Mouse (Mus musculus): Measurements from ENCODE around the gene Fbxl15. TPM values are rescaled to one million over a fixed set of nuclear protein-coding genes. Genes with fewer than 3 reads are reported as not detected.

The Fbxl15 gene
- polyA plus RNA-seq, 3 experiments from 2014 or later, result 3.9 to 6.4 (median 4.5) TPM

DNA sequence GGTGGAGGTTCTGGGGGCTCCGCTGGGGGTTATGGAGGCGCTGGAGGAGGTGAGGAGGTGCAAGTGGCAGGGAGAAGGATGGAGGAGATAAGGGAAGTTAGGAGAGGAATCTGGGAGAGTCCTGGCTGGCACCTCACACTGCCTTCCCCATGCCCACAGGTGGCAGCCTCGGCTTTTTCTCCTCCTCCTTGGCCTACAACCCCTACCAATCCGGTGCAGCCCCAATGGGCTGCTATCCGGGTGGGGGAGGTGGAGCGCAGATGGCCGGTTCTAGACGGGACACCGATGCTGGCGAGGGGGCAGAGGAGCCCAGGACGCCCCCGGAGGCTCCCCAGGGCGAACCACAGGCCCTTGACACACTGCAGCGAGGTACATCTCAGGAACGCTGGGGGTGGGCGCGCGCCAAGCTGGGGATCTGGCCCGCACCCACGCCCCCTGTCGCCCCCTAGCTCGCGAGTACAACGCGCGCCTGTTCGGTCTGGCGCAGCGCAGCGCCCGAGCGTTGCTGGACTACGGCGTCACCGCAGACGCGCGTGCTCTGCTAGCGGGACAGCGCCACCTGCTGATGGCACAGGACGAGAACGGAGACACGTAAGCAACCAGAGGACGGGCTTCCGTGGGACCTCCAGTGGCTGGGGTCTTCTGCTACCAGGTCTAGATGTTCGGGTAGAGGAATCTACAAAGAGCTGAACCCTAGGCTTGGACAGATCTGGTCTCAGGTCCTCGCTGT, 19.1 kb upstream of the Fbxl15 start:
- no peak for ATAC-seq

DNA sequence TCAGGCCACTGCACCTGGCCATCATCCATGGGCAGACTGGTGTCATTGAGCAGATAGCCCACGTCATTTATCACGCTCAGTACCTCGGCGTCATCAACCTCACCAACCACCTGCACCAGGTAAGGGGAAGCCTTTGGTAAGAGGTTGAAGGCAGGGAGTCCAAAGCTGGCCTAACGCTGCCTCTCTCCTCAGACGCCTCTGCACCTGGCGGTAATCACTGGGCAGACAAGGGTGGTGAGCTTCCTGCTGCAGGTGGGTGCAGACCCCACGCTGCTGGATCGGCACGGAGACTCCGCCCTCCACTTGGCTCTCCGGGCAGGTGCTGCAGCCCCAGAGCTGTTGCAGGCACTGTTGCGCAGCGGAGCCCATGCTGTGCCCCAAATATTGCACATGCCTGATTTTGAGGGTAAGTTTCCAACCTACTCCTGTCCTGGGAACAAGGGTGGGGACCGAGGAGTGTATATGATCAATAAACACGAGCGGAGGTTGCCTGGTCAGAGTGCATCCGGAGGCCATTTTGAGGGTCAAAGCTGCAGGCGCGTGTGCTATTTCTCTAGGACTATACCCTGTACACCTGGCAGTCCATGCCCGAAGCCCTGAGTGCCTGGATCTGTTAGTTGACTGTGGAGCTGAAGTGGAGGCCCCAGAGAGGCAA, 18.2 kb upstream of the Fbxl15 start:
- no peak for ATAC-seq

DNA sequence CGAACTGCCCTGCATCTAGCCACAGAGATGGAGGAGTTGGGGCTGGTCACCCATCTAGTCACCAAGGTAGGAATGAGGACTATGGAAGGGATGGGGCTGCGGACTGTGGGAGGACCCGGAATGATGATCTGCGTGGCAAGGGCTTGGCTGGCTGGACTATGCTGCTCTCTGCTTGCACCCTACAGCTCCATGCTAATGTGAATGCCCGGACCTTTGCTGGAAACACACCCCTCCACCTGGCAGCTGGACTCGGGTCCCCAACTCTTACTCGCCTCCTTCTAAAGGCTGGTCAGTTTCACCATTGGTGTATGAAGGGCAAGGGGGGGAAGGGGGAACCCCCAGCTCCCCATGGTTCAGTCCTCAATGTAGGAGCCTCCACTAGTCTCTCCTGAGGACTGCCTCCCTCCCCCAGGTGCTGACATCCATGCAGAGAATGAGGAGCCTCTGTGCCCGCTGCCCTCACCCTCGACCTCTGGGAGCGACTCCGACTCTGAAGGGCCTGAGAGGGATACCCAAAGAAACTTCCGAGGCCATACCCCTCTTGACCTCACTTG, 17.6 kb upstream of the Fbxl15 start:
- ATAC-seq, result no peak

- ATAC-seq, result no peak
Observed at GRCm38 (mm10) chr19:46311341-46311740, 16.6 kb upstream of the Fbxl15 start.

- ATAC-seq, result no peak
Observed at GRCm38 (mm10) chr19:46312566-46312965, 15.4 kb upstream of the Fbxl15 start.

DNA sequence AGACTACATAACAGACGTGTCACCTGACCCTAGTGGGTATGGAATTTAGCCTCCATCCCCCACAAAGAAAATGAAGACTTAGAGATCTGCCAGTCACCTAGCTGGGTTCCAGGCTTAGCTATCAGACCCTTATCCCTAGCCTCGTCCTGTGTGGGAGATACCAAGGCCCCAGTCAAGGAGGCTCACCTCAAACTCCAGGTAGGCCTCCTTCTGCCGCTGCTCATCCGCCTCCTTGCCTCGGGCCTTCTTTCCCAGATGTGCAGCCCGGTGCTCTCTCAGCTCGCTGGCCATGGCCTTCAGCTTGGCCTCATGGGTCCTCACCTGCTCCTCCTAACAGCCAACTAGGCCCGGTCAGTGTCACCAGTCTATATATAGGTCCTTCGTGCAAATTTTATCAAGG, 14.9 kb upstream of the Fbxl15 start:
- no peak for ATAC-seq

GRCm38 (mm10) chr19:46313591-46313990, 14.4 kb upstream of the Fbxl15 start:
- ATAC-seq, result no peak

DNA sequence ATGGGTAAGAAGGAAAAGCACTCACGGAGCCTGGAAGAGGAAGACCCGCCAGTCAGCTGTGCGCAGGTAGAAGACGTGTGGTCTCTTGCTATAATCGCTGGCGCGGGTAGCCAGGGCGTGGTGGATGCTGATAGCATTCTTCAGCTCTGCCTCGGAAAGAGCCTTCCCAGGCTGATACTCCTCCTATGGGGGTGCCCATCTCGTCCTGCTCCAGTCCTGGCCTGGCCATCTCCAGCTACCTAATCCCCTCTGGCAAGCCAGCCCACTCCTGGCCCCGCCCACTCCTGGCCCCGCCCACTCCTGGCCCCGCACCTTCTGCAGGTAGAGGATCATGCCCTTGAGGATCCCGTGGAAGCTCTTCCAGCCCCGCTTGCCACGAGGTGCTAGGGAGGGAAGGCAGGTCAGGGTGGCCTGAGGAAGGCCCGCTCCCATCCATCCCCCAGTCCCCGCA, 13.8 kb upstream of the Fbxl15 start:
- no peak for ATAC-seq

DNA sequence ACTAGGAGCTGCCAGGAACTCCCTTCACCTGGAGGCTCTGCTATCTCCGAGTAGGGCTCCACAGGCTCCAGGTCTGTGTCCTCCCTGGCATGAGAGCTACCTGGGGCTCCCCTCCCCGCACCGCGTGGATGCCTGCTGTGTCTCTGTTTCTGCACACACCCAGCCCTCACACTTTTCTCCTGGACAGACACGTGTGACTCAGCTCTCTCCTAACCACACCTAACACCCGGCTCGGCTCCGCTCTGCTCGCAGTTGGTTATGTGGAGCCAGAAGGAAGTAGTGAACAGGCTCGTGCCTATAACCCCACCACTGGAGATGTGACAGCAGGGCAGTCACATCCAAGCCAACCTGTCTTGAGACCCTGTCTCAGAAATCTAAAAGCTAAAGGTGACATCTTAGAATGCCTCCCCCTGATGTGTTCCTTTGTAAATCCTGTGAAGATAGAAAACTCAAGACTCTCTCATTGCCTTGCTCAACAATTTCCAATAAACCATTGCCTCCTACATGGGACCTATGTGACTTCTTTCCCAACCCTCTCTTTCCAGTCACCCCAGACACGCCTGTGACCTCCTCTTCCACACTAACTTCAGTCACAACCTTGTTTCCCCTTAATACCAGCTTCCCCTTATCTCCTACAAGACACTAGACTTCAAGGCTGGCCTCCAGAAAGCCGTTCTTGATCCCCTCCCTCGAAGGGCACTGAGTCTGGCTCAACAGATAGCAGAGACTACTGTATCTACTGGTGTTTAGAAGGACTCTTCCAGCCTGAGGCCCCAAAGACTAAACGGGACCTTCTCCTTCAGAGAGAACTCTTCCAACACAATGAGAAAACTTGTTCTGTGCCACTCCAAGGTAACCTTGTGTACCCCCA, 12.9 kb upstream of the Fbxl15 start:
- no peak for ATAC-seq

DNA sequence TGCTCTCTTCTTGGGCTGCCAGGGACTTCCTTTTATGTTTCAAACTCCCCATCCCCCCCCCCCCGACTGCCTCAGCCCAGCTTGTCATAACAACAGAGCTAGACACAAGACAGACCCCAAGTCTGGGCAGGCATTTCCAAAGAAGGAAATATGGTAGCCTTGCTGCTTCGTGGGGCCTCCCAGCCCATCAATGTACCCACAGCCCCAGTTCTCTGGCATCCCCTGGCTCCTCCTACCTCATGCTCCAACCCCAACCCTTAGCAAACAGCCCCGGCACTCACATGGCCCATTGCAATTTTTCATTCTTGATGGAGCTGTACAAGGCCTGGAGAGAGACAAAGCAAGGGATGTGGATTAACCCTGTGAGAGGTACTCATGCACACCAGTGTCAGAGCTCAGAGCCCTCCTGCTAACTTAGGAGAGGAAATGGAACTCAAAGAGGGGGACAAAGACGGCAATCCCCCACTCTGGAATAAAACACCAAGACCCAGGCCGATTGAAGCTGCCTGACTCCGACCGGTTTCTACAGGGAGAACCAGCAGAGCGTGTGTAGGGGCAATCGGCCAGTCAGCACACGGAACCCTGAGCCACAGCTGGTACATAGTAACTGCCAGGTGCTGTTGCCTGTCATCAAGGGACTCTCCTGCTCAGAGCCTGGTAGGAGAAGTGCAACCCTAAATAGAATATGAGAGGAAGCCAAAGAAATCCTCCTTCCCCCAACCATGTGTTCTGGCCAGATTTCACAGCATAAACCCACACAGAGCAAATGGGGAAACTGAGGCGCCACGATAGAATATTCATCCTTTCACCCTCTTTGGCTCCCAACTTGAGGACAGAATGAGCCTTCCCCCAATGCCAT, 12.0 kb upstream of the Fbxl15 start:
- ATAC-seq, result no peak

GRCm38 (mm10) chr19:46316846-46317545, 11.0 kb upstream of the Fbxl15 start:
- ATAC-seq, result peak; percentile 62

GRCm38 (mm10) chr19:46317546-46317885, 10.5 kb upstream of the Fbxl15 start:
- no peak for ATAC-seq

DNA sequence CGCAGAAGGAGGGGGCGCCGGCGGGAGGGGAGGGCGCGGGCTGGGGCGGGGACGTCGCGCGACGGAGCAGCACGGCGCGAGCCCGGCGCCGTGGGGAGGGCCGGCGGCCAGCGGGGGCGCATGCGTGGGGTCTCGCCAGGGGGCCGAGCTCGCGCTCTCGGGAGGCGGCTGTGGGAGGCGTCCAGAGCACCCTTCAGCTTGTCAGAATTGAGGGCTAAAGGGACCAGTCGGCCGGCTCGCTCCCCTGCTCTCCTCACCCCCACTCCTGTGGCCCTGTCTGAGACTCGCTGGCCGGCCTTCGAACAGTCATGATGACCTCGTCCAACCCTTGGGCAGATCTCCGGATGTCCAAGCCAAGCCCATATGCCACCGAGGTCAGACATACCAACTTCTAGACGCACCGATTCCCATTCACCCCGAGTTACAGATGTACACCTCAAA, 9.9 kb upstream of the Fbxl15 start:
- ATAC-seq, result no peak

DNA sequence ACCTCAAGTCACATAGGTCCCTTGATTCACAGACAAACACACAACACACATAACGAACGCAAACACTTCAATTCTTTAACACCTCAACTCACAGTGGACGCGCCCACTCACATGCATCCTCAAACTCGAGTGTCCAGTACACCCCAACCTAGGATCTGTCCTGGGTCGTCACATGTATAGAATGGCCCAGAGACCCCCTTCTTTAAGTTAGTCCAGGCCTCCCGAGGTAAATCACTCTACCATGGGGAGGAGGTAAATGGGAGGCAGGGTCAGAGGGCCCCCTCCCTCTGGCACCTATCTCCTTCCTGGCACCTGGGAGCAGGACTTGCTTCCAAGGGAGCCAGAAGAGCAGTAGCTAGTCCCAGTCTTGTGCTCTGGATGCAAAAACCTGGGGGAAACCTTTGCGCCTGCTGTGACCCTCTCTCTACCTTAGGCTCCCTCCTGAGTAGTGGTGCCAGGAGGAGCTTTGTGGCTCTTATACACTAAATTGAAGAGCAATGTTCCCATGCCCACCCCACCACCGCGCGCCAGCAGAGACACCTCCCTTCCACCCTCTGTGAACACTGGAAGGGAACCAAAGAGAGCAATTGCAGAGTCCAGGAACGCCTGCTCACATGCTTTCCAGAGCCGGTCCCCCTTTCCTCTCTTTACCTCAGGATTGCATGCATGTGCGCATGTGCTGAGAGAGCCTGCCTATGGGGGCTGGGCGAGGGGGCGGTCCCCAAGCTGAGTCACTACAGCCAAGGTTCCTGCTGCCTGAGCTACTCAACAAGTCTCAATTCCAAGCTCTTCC, 9.2 kb upstream of the Fbxl15 start:
- no peak for ATAC-seq

DNA sequence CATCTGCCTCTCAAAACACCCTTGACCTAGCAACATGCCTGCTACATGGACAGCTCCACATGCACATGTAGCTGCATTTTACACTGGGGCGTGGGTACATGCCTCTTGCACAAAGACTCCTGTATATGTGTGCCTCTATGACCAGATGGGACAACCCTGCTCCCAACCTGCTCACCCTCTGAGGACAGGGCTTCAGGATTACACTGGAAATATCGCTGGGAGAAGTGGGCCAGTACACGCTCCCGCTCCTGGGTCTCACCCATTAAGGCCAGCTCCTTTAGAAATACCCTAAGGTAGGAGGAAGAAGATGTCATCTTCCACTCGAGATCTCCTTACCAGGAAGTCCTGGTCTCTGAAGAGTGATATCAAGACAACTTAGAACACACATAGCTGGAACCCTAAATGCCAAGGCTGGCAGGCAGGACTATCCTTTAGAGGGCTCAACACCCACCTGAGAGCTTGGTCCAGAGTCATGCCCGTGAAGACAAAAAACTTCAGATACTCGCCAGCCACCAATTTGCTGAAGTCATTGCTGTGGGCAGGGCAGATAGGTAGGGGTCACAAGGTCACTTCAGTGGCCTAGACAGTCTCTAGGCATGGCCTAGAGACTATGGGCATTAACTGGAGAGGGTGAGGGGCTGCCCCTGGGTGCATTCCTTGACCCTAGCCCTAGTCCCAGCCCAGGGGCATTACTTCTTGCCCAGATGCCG, 7.8 kb upstream of the Fbxl15 start:
- no peak for ATAC-seq

DNA sequence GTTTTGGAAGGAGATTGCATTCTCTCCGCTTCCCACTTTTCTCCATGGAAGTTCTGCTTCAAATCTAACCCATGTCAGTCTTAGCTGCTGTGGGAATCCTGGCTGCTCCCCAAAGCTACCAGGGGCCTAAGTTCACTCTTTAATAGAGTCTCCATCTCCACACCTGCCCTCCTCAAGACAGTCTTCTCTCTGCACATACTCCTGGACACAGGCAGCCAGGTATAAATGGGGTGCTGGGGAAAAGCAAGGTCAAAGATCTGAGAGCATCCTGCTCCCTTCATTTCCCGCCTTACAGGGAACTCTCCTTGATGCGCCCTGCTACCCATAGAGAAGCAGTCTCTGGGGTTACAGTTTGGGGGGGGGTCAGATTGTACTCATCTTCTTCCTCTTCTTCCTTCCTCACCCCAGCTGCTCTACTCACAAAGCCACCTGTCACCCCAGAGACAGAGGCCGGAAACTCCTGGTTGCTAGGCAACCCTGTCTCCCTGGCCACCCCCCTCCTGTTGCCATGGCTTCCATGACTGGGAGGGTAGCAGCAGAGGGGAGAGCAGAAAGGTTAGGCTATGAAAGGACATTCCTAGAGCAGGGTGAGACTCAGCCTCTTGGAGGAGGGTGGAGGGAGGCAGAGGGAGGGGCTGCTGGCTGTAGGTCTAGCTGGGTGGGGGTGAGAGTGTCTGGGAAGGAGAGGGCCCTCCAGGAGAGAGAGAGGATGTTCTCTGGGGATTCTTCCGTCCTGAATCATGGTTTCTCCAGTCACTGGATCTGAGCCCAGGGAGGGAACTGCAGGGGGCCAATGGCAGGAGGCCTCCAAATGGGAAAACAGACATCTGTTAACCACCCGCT, 6.7 kb upstream of the Fbxl15 start:
- ATAC-seq, result peak; percentile 64

DNA sequence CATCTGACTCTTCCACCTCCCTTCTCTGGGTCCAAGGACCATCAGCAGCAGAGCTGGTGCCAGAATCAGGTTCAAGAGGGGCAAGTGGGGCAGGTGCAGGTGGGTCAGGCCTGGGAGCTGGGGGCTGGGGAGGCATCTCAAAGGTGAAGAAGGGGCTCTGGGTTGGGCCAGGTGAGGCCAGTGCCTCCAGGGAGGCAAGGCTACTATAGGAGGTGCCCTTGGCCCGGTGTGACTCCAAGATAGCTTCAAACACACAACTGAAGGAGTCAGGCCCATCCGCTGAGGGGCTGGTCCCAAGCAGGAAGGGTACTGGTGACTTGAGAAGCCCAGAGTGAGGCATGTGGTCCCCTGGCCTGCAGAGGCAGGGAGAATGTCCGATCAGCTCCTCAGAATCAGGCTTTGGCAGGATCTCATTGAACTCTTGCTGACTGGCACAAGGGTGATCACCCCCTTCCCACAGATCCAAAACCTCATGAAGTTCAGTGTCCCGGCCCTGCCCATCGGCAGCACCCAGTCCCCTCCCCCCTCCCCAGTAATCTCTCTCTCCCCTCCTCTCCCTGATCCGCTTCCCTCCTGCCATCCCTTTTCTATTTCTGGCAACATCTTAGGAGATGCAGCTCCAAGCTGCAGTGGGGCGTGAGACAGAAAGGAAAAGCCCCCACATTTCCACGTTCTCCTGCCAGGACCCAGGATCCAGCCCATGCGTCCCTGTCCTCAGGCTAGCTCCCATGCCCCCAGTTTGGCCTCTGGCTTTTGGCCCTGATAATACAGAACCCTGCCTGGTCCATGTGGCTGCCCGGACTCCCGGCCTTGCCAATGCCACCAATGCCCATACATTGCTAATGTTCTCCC, 5.6 kb upstream of the Fbxl15 start:
- no peak for ATAC-seq

- ATAC-seq, result no peak
Observed at GRCm38 (mm10) chr19:46322996-46323572, 4.9 kb upstream of the Fbxl15 start.
